Mouse (Mus musculus) testis, postnatal 10 days (tissue): ENCODE results near the gene Dock4.

ENCODE experiments used
- DNase-seq: peaks from one replicate; pipeline ENCODE4 v3.0.0; 2021; ENCODE audit warnings: low spot score

Dock4 gene

GRCm38 (mm10) chr12:40445648-40446449 lies at the start of gene Dock4, which contains the start of gene Zfp277:
Gene Dock4 (plus strand): TSS chr12:40445952.
Gene Zfp277 (minus strand): TSS chr12:40445902.
- DNase-seq, result peak; percentile 99

DNA sequence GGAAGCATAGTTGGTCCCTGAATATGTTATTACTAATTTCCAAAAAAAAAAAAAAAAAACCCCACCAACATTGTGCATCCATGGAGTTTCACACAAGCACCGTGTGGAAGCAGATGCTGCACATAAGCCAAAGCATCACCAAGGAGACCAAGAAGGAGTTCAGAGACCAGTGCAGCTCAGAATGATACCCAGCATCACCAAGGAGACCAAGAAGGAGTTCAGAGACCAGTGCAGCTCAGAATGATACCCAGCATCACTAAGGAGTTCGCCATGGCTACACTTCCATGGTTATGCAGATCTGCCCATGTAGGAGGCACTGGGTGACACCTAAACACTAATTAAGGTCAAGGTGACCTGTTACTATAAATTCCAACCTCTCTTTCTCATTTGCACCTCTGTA lies 46.8 kb upstream of the Dock4 start:
- DNase-seq, result no peak

GRCm38 (mm10) chr12:40399386-40399785 lies 46.4 kb upstream of the Dock4 start:
- no peak for DNase-seq

DNA sequence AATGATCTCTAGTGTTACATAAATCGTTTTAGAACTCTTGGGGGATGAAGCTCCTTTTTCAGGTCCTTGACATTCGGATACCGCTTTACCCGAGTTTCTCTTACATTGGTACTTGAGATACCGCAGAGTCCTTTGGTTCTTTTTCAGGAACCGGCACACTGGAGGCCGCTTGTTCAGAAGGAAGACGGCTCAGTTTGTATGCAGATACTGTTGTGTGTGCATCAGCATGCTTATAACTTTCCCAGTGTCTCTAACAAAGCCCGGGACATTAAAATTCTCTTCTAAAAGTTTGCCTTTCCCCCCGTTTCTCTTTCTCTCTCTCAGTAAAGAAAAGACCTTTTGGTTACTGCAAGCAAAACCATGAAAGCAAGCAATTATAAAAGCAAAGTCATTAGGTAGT lies 45.9 kb upstream of the Dock4 start:
- no peak for DNase-seq

- DNase-seq, result no peak
Observed at GRCm38 (mm10) chr12:40414682-40415311, 31.0 kb upstream of the Dock4 start.

- DNase-seq, result no peak
Observed at GRCm38 (mm10) chr12:40415312-40415925, 30.3 kb upstream of the Dock4 start.

- DNase-seq, result no peak
Observed at GRCm38 (mm10) chr12:40417257-40417656, 28.5 kb upstream of the Dock4 start.

DNA sequence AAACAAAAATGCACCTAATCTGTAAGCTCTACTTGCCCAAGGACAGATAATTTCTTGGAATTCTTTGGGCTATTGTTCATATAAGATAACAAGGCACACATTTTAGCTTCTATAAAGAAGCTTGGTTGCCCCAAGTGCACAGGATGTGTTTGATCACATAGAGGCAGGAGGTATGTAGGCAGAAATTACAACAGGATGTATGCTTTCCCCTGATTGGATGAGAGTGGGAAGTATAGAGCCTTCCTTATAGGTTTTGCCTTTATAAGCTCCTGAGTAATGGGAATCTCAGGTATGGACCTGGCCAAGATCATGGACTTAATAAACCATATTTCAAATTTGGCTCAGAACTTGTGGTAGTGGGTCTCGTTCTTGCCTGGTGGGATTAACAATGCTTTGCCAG lies 20.8 kb upstream of the Dock4 start:
- DNase-seq, result no peak

DNA sequence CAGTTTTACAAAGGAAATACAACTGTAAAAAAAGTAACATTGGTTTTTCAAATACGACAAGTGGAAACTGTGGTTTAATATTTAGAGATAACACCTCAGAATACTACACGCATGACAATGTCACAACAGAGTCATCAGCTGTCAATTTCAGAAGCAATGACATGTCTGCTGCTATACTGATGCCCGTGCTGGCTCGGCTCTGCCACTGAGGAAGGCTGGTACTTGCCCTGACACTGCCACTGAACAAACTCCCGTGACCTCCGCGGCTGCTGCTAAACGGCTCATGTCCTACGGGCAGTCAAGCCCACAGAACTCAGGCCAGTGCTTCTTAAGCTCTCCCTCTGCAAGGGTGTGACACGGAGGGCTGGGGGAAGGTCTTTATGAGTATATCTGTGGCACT lies 18.1 kb upstream of the Dock4 start:
- DNase-seq, result no peak

- no peak for DNase-seq
Observed at GRCm38 (mm10) chr12:40429976-40430375, 15.8 kb upstream of the Dock4 start.

- DNase-seq, result no peak
Observed at GRCm38 (mm10) chr12:40431075-40431474, 14.7 kb upstream of the Dock4 start.

GRCm38 (mm10) chr12:40434101-40434500 lies 11.7 kb upstream of the Dock4 start:
- DNase-seq, result no peak

- no peak for DNase-seq
Observed at GRCm38 (mm10) chr12:40438049-40438448, 7.7 kb upstream of the Dock4 start.

DNA sequence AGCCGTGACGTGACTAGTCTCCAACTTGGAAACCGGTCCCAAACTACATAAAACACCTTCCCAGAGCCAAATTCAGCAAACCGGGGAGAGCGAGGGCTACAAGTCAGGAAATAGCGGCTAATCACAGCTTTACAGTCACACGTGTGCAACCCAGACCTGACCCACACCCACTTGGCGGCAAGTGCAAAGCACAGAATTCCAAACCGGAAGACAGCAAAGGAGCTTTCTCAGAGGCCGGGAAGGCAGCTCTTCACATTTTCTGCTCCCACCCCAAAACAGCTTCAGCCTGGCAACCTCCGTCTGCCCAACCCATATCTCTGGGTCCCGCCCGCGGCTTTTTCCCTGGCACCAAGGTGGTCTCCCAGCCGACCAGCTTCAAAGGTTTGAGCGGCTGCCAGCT lies 546 bp upstream of the Dock4 start:
- no peak for DNase-seq

- peak; percentile 66 for DNase-seq
Observed at GRCm38 (mm10) chr12:40446450-40447381, 964 bp downstream of the Dock4 start.

GRCm38 (mm10) chr12:40447561-40448355 lies 2.0 kb downstream of the Dock4 start:
- DNase-seq, result no peak

DNA sequence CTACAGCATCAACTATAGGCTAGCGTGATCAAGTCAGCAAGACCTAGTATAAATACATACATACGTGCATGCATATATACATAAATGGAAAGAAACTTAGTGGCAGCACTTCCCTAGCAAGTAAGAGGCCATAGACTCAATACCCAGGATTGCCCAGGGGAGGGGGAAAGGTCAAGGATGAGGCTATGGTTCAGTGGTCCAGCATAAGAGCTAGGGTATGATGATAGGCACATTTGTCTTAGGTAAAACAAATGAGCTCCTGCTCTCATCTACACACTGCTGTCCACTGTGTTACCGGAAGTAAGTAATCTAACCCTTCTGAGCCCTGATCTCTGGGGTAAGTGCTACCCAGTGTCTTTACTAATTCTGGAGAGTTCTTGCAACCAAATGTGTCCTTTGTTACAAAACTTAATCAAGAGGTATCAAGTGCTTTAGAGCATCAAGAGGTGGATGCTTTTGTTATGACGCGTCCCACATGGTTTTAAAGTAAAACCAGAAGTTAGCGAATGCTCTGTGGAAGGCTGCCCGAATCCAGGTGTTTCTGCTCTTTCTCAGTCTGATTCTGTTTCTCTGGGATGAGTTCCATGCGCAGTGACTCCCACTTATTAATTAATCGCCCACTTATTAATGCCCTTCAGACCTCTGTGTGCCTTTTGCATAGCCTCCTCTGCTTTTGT lies 3.5 kb downstream of the Dock4 start:
- no peak for DNase-seq

DNA sequence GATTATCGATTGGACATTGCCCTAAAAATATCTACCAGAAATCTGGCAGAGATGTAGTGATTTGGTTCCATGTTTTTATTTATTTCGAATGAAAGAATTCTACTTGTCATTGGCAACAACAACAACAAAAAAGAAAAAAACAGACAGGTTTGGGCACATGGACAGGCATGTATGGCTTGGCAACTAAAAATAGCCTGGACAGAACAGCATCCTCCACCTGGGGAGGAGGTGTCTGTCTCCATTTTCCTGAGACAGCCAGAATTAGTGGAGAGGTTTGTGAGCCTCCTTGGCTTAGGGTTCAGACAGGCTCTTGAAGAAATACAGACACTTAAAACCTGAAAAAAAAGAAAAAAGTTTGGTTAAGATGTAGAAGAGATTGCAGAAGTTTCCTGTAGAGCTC lies 10.8 kb downstream of the Dock4 start:
- DNase-seq, result no peak

- no peak for DNase-seq
Observed at GRCm38 (mm10) chr12:40458977-40459376, 13.2 kb downstream of the Dock4 start.

DNA sequence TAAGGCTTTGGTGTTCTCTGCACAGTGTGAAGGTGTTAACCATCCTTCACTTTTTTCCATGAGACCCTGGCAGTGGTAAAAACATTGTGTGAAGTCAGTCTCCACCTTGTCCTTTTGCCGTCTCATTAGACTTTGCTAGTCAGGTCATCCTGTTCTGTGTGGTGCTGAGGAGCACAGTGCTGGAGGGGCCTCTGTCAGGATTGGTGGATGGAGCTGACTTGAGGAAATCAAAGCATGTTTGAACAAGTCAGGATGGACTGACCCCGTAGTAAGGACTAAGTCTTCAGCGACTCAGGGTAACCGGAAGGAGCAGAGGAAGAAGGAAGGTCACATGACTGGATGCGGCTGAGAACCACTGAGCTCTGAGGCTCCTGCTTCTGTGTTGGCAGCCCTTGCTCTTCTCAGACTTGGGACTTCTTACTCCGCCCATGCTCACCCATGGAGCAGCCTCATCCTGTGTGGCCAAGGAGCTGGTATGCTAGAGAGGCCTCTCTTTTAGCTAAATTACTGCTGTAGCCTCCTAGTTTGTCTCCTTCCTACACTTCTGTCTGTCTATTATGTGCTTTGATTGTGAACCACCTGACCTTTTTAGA lies 14.0 kb downstream of the Dock4 start:
- no peak for DNase-seq
